Mouse (Mus musculus): ENCODE results near the gene Gm42878.

- TF ChIP-seq USF1 (IDR thresholded peaks at IDR 0.05; ENCODE audit: low read depth) (no peak), POLR2A (IDR thresholded peaks at IDR 0.05; ENCODE audit: insufficient read length, low read depth) (no peak)
These were observed 49.5 kb upstream of the Gm42878 start for GRCm38 (mm10) chr5:121594714-121595313.

Measured in myocyte (in vitro differentiated cells).